Mouse (Mus musculus) hindbrain, embryonic 12.5 days (tissue): ENCODE measurements around the gene Clca3a1. TPM values are rescaled to one million over a fixed set of nuclear protein-coding genes. Genes with fewer than 3 reads are reported as not detected.

Experiments used
- ATAC-seq: fragments of 200-750 bp; cut with Nextera tagmentation; 2 replicates; pipeline ENCODE4 v1.8.0; 2017; ENCODE audit warnings: moderate TSS enrichment; ENCODE audit not compliant: low FRiP score
- H3K27ac ChIP-seq: fragments of 300-500 bp; sonication (generic); 2 replicates; pipeline ENCODE4 v1.5.1; 2016; ENCODE audit warnings: mild to moderate bottlenecking
- H3K27me3 ChIP-seq: fragments of 300-500 bp; sonication (generic); 2 replicates; pipeline ENCODE4 v1.6.1; 2016; ENCODE audit warnings: mild to moderate bottlenecking
- H3K36me3 ChIP-seq: fragments of 300-500 bp; sonication (generic); 2 replicates; pipeline ENCODE4 v1.6.1; 2016; ENCODE audit warnings: mild to moderate bottlenecking
- H3K4me1 ChIP-seq: fragments of 300-500 bp; sonication (generic); 2 replicates; pipeline ENCODE4 v1.6.1; 2016
- H3K4me2 ChIP-seq: fragments of 300-500 bp; sonication (generic); replicated peaks from 2 replicates; pipeline ENCODE4 v1.6.1; 2016; ENCODE audit warnings: mild to moderate bottlenecking
- H3K4me3 ChIP-seq: fragments of 300-500 bp; sonication (generic); 2 replicates; pipeline ENCODE4 v1.5.1; 2016; ENCODE audit warnings: mild to moderate bottlenecking
- H3K9ac ChIP-seq: fragments of 300-500 bp; sonication (generic); 2 replicates; pipeline ENCODE4 v1.6.1; 2016; ENCODE audit warnings: mild to moderate bottlenecking, moderate library complexity
- H3K9me3 ChIP-seq: fragments of 300-500 bp; sonication (generic); replicated peaks from 2 replicates; pipeline ENCODE4 v1.6.1; 2016; ENCODE audit warnings: mild to moderate bottlenecking
- WGBS: fragments of 180-500 bp; shearing (Covaris S2); methylation state at CpG from one replicate; pipeline ENCODE4 v1.1.7; 2016; 5-methylcytosine and 5-hydroxymethylcytosine counted together
- polyA plus RNA-seq: library from polyadenylated mRNA; unstranded; fragments of >200 nt; fragmentation: Nextera tagmentation; extraction: Ambion mirVana; gene quantifications from 2 replicates; pipeline ENCODE4 v1.2.1, GENCODE M21; 2016

Gene Clca3a1
- polyA plus RNA-seq, 1 experiment from 2014 or later: 0.06 TPM

- no peak overlapping the region for H3K4me3 ChIP-seq
- H3K9me3 ChIP-seq: no peaks in the 10 kb centered on the region
- no peak overlapping the region for H3K27ac ChIP-seq
- no peak overlapping the region for H3K9ac ChIP-seq
- ATAC-seq: peak; percentile 76
- no peak overlapping the region for H3K4me2 ChIP-seq
- WGBS: 16% methylated on average over 11 of the region's 11 CpGs
- peaks cover 19% of the 10 kb centered on the region for H3K36me3 ChIP-seq
- peaks cover 4% of the 10 kb centered on the region for H3K4me1 ChIP-seq
- H3K27me3 ChIP-seq: no peaks in the 10 kb centered on the region
Observed at GRCm38 (mm10) chr3:144689236-144689635, 71.5 kb downstream of the Clca3a1 start.

DNA sequence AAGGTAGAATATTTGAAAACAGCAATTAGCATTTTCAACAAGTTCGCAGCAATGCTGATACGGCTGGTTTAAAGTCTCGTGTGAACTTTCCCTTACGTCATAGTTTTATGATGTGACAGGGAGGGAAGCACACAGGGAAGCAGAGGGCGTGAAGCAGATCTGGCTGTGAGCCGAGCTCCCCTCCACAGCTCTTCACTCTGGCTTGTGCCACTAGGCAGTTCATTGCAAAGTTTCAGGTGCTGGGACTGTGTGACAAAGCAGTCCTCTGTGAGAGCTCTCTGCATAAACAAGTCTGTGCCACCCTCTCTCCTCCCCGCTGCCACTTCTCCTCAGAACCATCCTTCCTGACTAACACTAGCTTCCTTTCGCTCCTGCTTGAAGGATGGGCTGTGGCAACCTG lies 72.5 kb downstream of the Clca3a1 start:
- 89% methylated on average over 8 of the region's 8 CpGs for WGBS
- Histone ChIP-seq H3K4me2 (no peak overlapping the region), H3K9ac (0 out of 2 replicates have a peak overlapping the region, but pooled peaks have one; percentile 18), H3K27me3 (no peaks in the 10 kb centered on the region), H3K4me1 (peaks cover 4% of the 10 kb centered on the region), H3K36me3 (peaks cover 11% of the 10 kb centered on the region; the same call in 1 of the 2 replicates), H3K27ac (no peak overlapping the region), H3K4me3 (no peak overlapping the region), H3K9me3 (no peaks in the 10 kb centered on the region)
- no peak for ATAC-seq

DNA sequence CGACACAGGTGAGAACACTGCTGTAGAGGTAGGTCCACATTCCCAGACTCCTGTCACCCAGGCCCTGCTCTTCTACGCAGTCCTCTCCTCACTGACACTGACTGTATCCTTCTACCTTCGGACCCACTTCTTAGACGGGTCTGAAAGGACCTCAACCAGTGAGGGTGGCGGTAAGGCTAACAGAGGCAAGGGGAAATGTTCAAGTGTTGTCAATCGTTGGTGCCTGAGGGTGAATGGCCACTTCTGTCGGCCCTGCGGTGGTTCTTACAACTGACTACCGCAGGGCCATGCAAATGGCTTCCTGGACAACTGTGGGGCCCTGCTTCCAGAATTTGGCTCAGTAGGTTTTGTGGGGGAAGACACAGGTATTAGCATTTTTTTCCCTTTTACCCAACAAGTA lies 73.2 kb downstream of the Clca3a1 start:
- Histone ChIP-seq H3K4me2 (no peak overlapping the region), H3K36me3 (peaks cover 11% of the 10 kb centered on the region; the same call in 1 of the 2 replicates), H3K9ac (no peak overlapping the region), H3K4me3 (no peak overlapping the region), H3K27me3 (no peaks in the 10 kb centered on the region), H3K4me1 (peaks cover 4% of the 10 kb centered on the region), H3K9me3 (no peaks in the 10 kb centered on the region), H3K27ac (no peak overlapping the region)
- no peak for ATAC-seq
- 93% methylated on average over 9 of the region's 9 CpGs for WGBS

- H3K27me3 ChIP-seq: no peaks in the 10 kb centered on the region
- ATAC-seq: no peak
- no peak overlapping the region for H3K4me3 ChIP-seq
- H3K4me2 ChIP-seq: no peak overlapping the region
- H3K4me1 ChIP-seq: peaks cover 4% of the 10 kb centered on the region
- peaks cover 8% of the 10 kb centered on the region; the same call in 1 of the 2 replicates for H3K36me3 ChIP-seq
- H3K9ac ChIP-seq: no peak overlapping the region
- WGBS: 93% methylated on average over 5 of the region's 5 CpGs
- H3K9me3 ChIP-seq: no peaks in the 10 kb centered on the region
- no peak overlapping the region for H3K27ac ChIP-seq
Observed at GRCm38 (mm10) chr3:144686146-144686545, 74.6 kb downstream of the Clca3a1 start.

DNA sequence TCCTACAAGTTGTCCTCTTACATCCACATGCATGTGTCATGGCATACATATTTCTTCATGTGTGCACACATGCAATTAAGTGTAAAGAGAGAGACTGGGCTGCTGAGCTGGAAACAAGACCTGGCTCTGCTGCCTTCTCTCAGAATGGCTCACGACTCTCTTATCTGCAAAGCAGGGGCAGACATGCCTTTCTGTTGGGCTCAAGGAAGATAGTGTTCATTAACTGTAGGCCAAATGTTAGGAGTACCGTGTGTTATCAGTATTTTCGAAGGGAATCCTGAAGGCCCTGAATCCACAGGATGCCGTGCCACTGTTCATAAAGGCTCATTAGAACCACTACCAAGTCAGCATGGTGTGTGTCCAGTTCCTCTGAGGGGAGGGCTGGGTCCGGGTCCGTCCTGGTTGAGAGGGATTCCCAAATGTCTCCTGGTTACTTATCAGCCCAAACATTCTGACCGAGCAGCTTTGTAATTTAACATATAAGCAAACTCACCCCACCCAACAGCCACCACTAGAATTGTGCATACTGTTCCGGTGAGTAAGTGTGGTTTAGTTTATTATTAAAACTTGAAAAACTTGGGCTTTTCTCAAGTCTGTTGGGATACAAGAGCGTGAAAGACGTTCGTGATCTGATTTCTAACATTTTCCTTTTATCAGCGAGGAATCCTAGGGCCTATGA lies 77.5 kb downstream of the Clca3a1 start:
- Histone ChIP-seq H3K4me1 (no peaks in the 10 kb centered on the region), H3K4me2 (no peak overlapping the region), H3K4me3 (no peak overlapping the region), H3K27me3 (no peaks in the 10 kb centered on the region), H3K27ac (no peak overlapping the region), H3K36me3 (peaks cover 5% of the 10 kb centered on the region; the same call in 1 of the 2 replicates), H3K9me3 (no peaks in the 10 kb centered on the region), H3K9ac (no peak overlapping the region)
- ATAC-seq: no peak
- WGBS: 94% methylated on average over 12 of the region's 12 CpGs

- Histone ChIP-seq H3K9me3 (no peaks in the 10 kb centered on the region), H3K4me2 (no peak overlapping the region), H3K27ac (no peak overlapping the region), H3K36me3 (no peaks in the 10 kb centered on the region; the same call in 1 of the 2 replicates), H3K9ac (no peak overlapping the region), H3K27me3 (no peaks in the 10 kb centered on the region), H3K4me1 (no peaks in the 10 kb centered on the region), H3K4me3 (no peak overlapping the region)
- 87% methylated on average over 5 of the region's 5 CpGs for WGBS
- ATAC-seq: no peak
Observed at GRCm38 (mm10) chr3:144681542-144681941, 79.2 kb downstream of the Clca3a1 start.

DNA sequence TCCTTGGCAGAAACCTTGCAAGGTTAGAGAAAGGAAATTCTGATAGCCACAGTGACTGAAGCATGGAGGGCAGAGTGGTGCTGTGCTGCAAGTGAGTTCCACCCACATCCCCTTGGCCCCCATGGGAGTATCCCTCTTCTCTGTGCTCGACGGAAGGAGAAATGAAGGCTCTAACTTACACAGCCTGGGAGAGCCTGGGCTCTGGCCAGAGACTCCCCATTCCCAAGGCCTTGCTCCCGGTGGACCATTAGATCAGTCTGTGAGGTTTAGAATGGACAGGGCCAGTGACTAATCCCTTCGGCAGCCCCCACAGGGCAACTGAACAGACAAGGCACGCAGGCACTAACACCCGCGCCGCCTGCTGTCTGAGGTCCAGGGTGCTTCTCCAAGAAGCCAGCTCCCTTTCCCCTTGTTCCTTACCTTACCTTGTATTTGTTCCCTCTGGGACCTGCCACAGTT lies 81.0 kb downstream of the Clca3a1 start:
- no peak overlapping the region for H3K9ac ChIP-seq
- no peaks in the 10 kb centered on the region for H3K4me1 ChIP-seq
- no peaks in the 10 kb centered on the region for H3K27me3 ChIP-seq
- H3K9me3 ChIP-seq: no peaks in the 10 kb centered on the region
- no peak for ATAC-seq
- H3K4me2 ChIP-seq: no peak overlapping the region
- 83% methylated on average over 8 of the region's 8 CpGs for WGBS
- H3K4me3 ChIP-seq: no peak overlapping the region
- H3K36me3 ChIP-seq: no peaks in the 10 kb centered on the region
- H3K27ac ChIP-seq: no peak overlapping the region

Other genes with a start within 250 kb of the Clca3a1 start
- gene Hs2st1, start 190.8 kb downstream of the Clca3a1 start, polyA plus RNA-seq: 24.1 and 25.1 TPM in 2 replicates
- 452 and 477 TPM in 2 replicates for gene Selenof, start 190.7 kb downstream of the Clca3a1 start, polyA plus RNA-seq
- 115 and 123 TPM in 2 replicates for gene Sh3glb1, start 40.6 kb downstream of the Clca3a1 start, polyA plus RNA-seq
- gene Clca3a2, start 58.5 kb upstream of the Clca3a1 start, polyA plus RNA-seq: 0.09 TPM in 1 of 2 replicates, not detected in the other
- not detected in 2 replicates for gene Clca3b, start 88.4 kb upstream of the Clca3a1 start, polyA plus RNA-seq
- not detected in 2 replicates for gene Clca4b, start 171.6 kb upstream of the Clca3a1 start, polyA plus RNA-seq
- not detected in 2 replicates for gene Clca4a, start 214.1 kb upstream of the Clca3a1 start, polyA plus RNA-seq